Mouse (Mus musculus) subcutaneous adipose tissue, adult 2 months (tissue): Measurements from ENCODE around the gene Nsmce3. TPM values are rescaled to one million over a fixed set of nuclear protein-coding genes. Genes with fewer than 3 reads are reported as not detected.

Experiments
- polyA plus RNA-seq: library from polyadenylated mRNA; depleted of rRNA; stranded (reverse); fragments of >200 nt; gene quantifications from 2 replicates; pipeline ENCODE4 v1.2.3, GENCODE M21; 2012; ENCODE audit warnings: low replicate concordance; rRNA removed

Nsmce3 gene
- 3.5 and 6.0 TPM in 2 replicates for polyA plus RNA-seq

GRCm38 (mm10) chr7:64872743-64873241 is at the start of gene Nsmce3:
Gene Nsmce3 (minus strand): TSS chr7:64872997.

